Mouse (Mus musculus) C2C12 (cell line): ENCODE measurements around the gene Gfod1.

Experiments used
- CEBPB ChIP-seq: IDR thresholded peaks from one replicate; pipeline ENCODE4 v1.6.1; 2011; ENCODE audit warnings: low read depth, mild to moderate bottlenecking, control low read depth, moderate library complexity
- CTCF ChIP-seq: IDR thresholded peaks from one replicate; pipeline ENCODE4 v1.5.1; 2011; ENCODE audit not compliant: control insufficient read depth, insufficient read depth, insufficient read length
- FOSL1 ChIP-seq: IDR thresholded peaks from one replicate; pipeline ENCODE4 v1.8.0; 2011; ENCODE audit warnings: mild to moderate bottlenecking, low read length; ENCODE audit not compliant: poor library complexity, insufficient read depth, severe bottlenecking
- MYOG ChIP-seq: IDR thresholded peaks from one replicate; pipeline ENCODE4 v1.6.1; 2011; ENCODE audit not compliant: control insufficient read depth, insufficient read length; ENCODE audit errors: extremely low read depth
- USF1 ChIP-seq: IDR thresholded peaks from one replicate; pipeline ENCODE4 v1.6.1; 2011; ENCODE audit warnings: low read depth, mild to moderate bottlenecking, control low read depth, moderate library complexity

DNA sequence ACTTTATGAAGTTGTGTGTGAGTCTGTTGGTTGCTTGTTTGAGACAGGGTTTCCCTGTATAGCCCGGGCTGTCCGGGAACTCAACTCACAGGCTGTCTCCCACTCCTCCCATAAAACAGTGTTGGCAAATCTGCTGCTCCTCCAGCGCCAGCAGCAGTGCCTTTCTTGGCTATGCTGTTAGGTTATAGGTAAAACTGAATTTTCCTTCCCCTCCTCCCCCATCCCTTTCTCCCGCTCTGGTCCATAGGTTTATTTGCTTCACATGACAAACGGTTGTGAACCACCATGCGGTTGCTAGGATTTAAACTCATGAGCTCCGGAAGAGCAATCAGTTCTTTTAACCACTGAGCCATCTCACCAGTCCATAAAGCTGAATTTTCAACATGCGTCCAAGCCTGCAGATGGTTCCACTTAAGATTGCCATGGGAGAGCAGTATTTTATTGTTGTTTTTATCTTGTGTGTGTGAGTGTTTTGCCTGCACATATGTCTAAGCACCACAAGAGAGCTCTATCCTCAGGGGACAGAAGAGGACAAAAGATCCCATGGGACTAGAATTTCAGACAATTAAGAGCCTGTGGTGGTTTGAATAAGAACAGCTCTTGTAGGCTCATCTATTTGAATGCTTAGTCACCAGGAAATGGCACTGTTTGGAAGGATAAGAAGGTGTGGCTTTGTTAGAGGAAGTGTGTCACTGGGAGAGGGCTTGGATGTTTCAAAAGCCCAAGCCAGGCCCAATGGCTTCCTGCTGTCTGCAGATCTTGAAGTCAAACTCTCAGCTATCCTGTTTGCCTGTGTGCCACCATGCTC is 120.5 kb downstream of the Gfod1 start:
- TF ChIP-seq CTCF (no peak), CEBPB (no peak), USF1 (no peak), MYOG (no peak), FOSL1 (no peak)
